Mouse (Mus musculus) frontal cortex, postnatal 10 days (tissue): Measurements from ENCODE around the gene Trim25.

ENCODE experiments used
- DNase-seq, 2 experiments: peaks; one replicate each; pipeline ENCODE4 v3.0.0; 2022; ENCODE audit warnings: low spot score in 2 of 2, mixed read lengths in 1 of 2

The Trim25 gene

GRCm38 (mm10) chr11:88998974-88999722, at the start of gene Trim25:
TSS of gene Trim25 (plus strand) at chr11:88999376.
- DNase-seq, result peak; percentile 60 to 65

- no peak for DNase-seq
These were observed 49.2 kb upstream of the Trim25 start for GRCm38 (mm10) chr11:88949802-88950639.

- no peak for DNase-seq
These were observed 48.4 kb upstream of the Trim25 start for GRCm38 (mm10) chr11:88950640-88951250.

GRCm38 (mm10) chr11:88951576-88951975, 47.6 kb upstream of the Trim25 start:
- DNase-seq, result no peak

- no peak for DNase-seq
These were observed 47.1 kb upstream of the Trim25 start for GRCm38 (mm10) chr11:88952117-88952516.

GRCm38 (mm10) chr11:88953582-88953981, 45.6 kb upstream of the Trim25 start:
- DNase-seq, result no peak

GRCm38 (mm10) chr11:88954803-88955202, 44.4 kb upstream of the Trim25 start:
- no peak for DNase-seq

- DNase-seq, result peak; percentile 91 to 94
These were observed 43.8 kb upstream of the Trim25 start, which contains the start of gene Scpep1 for GRCm38 (mm10) chr11:88955217-88955969. TSS of gene Scpep1 (minus strand) at chr11:88955465.

GRCm38 (mm10) chr11:88958851-88959250, 40.3 kb upstream of the Trim25 start:
- DNase-seq, result no peak

GRCm38 (mm10) chr11:88966881-88967361, 32.3 kb upstream of the Trim25 start, which contains the start of gene Elobl:
TSS of gene Elobl (minus strand) at chr11:88966931.
- DNase-seq, result no peak

- DNase-seq, result no peak
These were observed 28.9 kb upstream of the Trim25 start, which contains the start of gene Coil for GRCm38 (mm10) chr11:88970202-88970732. TSS of gene Coil (plus strand) at chr11:88970252.

- DNase-seq, result peak; percentile 89 to 93
These were observed 25.1 kb upstream of the Trim25 start for GRCm38 (mm10) chr11:88973776-88974701.

- no peak for DNase-seq
These were observed 22.9 kb upstream of the Trim25 start for GRCm38 (mm10) chr11:88976320-88976719.

- no peak for DNase-seq
These were observed 22.0 kb upstream of the Trim25 start for GRCm38 (mm10) chr11:88977188-88977587.

- no peak for DNase-seq
These were observed 17.8 kb upstream of the Trim25 start for GRCm38 (mm10) chr11:88981337-88981736.

- DNase-seq, result no peak
These were observed 12.6 kb upstream of the Trim25 start for GRCm38 (mm10) chr11:88986616-88987015.

GRCm38 (mm10) chr11:88988956-88989355, 10.2 kb upstream of the Trim25 start:
- DNase-seq, result no peak

- no peak for DNase-seq
These were observed 9.6 kb upstream of the Trim25 start for GRCm38 (mm10) chr11:88989530-88989929.

GRCm38 (mm10) chr11:88993186-88993585, 6.0 kb upstream of the Trim25 start:
- DNase-seq, result no peak

- peak in 1 of 2 experiments; percentile 40 for DNase-seq
These were observed 5.6 kb upstream of the Trim25 start for GRCm38 (mm10) chr11:88993625-88994024.
